Comparison of ENCODE assay signal across 24 mouse cellular contexts in genomic region chr8:106051068-106051467, GRCm38 (mm10). TPM values are rescaled to one million over a fixed set of nuclear protein-coding genes. Genes with fewer than 3 reads are reported as not detected.
DNase-seq lines count a peak whose midpoint lies in the region; ATAC-seq and TF ChIP-seq lines count a peak whose summit lies in the region.
"Had no signal": no experiment of that assay in that cellular context is flagged by ENCODE, and none has a peak within 500 bp of the region (broad histone marks: within the 10 kb centered on the region; RNA-seq: fewer than 3 reads in every experiment).

No protein-coding gene starts in this region.

- H3K36me3 ChIP-seq in forebrain, embryonic 15.5 days: peaks cover 20% of the 10 kb centered on the region
- H3K36me3 ChIP-seq: heart, embryonic 15.5 days had no signal

- no peak overlapping the region for H3K4me2 ChIP-seq in forebrain, embryonic 15.5 days (replicated peaks)
- H3K4me2 ChIP-seq: heart, embryonic 11.5 days; heart, embryonic 15.5 days; hindbrain, embryonic 13.5 days; intestine, embryonic 15.5 days had no signal

- H3K27ac ChIP-seq in layer of hippocampus, adult 2 months: peak overlapping the region; percentile 71; the same call in 1 of the 2 replicates
- no peak overlapping the region for H3K27ac ChIP-seq in bone marrow, adult 2 months (ENCODE audit: control insufficient read depth, insufficient read depth, low read depth, low read length, poor library complexity)
- no peak overlapping the region for H3K27ac ChIP-seq in forebrain, embryonic 15.5 days (replicated peaks)
- H3K27ac ChIP-seq: embryonic facial prominence, embryonic 10.5 days; heart, embryonic 15.5 days; hindbrain, embryonic 13.5 days; intestine, embryonic 15.5 days had no signal

- no peak for ATAC-seq in forebrain, embryonic 15.5 days (replicated peaks)
- ATAC-seq: forebrain, embryonic 14.5 days; intestine, embryonic 15.5 days had no signal

- no peaks in the 10 kb centered on the region for H3K27me3 ChIP-seq in forebrain, embryonic 15.5 days
- H3K27me3 ChIP-seq: heart, embryonic 15.5 days; hindbrain, embryonic 13.5 days; intestine, embryonic 15.5 days had no signal

- H3K9ac ChIP-seq in forebrain, embryonic 15.5 days (replicated peaks): no peak overlapping the region
- H3K9ac ChIP-seq: heart, embryonic 15.5 days; hindbrain, embryonic 13.5 days; intestine, embryonic 15.5 days had no signal

- H3K4me1 ChIP-seq in bone marrow, adult 2 months (ENCODE audit: control insufficient read depth, insufficient read depth, low read length): peaks cover 3% of the 10 kb centered on the region; the same call in 1 of the 2 replicates
- H3K4me1 ChIP-seq in forebrain, embryonic 15.5 days: no peaks in the 10 kb centered on the region
- H3K4me1 ChIP-seq: embryonic facial prominence, embryonic 10.5 days; heart, embryonic 15.5 days; hindbrain, embryonic 13.5 days had no signal

- peak; percentile 18 to 25 for DNase-seq in cerebellum, postnatal 10 days
- DNase-seq in cerebellum, adult 9-11 months: no peak
- no peak for DNase-seq in layer of hippocampus, adult 2 months (ENCODE audit: low spot score in 2 of 2)
- no peak for DNase-seq in layer of hippocampus, postnatal 10 days (ENCODE audit: low spot score in 2 of 2)
- DNase-seq in A20 (ENCODE audit: low read depth, low spot score): peak; percentile 42
- DNase-seq in heart, adult 8-10 months (ENCODE audit: low spot score): no peak
- DNase-seq: adrenal gland, adult 8-10 months; adrenal gland, postnatal 36 days; cerebellum, adult 11-12 months; cerebellum, adult 9-10 months; gastrocnemius, postnatal 36 days; heart, adult 18-20 months; heart, postnatal 14 days had no signal

- TF ChIP-seq CTCF in layer of hippocampus, adult 2 months (conservative IDR thresholded peaks at IDR 0.05): no peak
- TF ChIP-seq CTCF in bone marrow, adult 2 months (IDR thresholded peaks at IDR 0.05; ENCODE audit: control insufficient read depth, insufficient read depth, low read length): no peak

- H3K4me3 ChIP-seq in layer of hippocampus, adult 2 months: no peak overlapping the region
- H3K4me3 ChIP-seq in bone marrow, adult 2 months (replicated peaks; ENCODE audit: control insufficient read depth, low read depth, low read length): peak overlapping the region; percentile 17
- no peak overlapping the region for H3K4me3 ChIP-seq in forebrain, embryonic 15.5 days
- H3K4me3 ChIP-seq: embryonic facial prominence, embryonic 10.5 days; heart, embryonic 15.5 days; hindbrain, embryonic 13.5 days; intestine, embryonic 15.5 days had no signal

- 70% methylated on average over 3 of the region's 3 CpGs for WGBS in bone marrow, adult 2 months
- 96% methylated on average over 3 of the region's 3 CpGs for WGBS in forebrain, embryonic 15.5 days

- no peaks in the 10 kb centered on the region for H3K9me3 ChIP-seq in forebrain, embryonic 15.5 days
- H3K9me3 ChIP-seq: embryonic facial prominence, embryonic 10.5 days; heart, embryonic 15.5 days; hindbrain, embryonic 13.5 days; intestine, embryonic 15.5 days had no signal

- no peak for TF ChIP-seq POLR2A in bone marrow, adult 2 months (IDR thresholded peaks at IDR 0.05; ENCODE audit: borderline replicate concordance, control insufficient read depth, low read depth, low read length)

RNA-seq across cellular contexts. Expression of gene Nfatc3, which starts 7.6 kb away (rescaled TPM):
- 10 to 100 TPM; 12.4 to 12.7 TPM for total RNA-seq in layer of hippocampus, adult 2 months (2021)
- total RNA-seq in layer of hippocampus, postnatal 10 days (2021): 1 to 10 TPM; 9.9 TPM
- polyA plus RNA-seq in bone marrow, adult 2 months (2011; ENCODE audit: insufficient read depth, insufficient read length, low replicate concordance, missing spikeins): 8.5 and 17.8 TPM in 2 replicates
- polyA plus RNA-seq in forebrain, embryonic 15.5 days (2015; fragmentation: Nextera tagmentation; extraction: Ambion mirVana): 4.1 and 4.8 TPM in 2 replicates
- total RNA-seq in heart, adult 8-10 months (2022): 10 to 100 TPM; 14.1 to 19.5 (median 18.0) TPM

RNA-seq across cellular contexts. Expression of gene Ddx28, which starts 39.4 kb away (rescaled TPM):
- total RNA-seq in layer of hippocampus, adult 2 months (2021): 10 to 100 TPM; 12.4 to 14.0 TPM
- total RNA-seq in layer of hippocampus, postnatal 10 days (2021): 10 to 100 TPM; 12.7 to 14.7 TPM
- 4.0 and 6.0 TPM in 2 replicates for polyA plus RNA-seq in bone marrow, adult 2 months (2011; ENCODE audit: insufficient read depth, insufficient read length, low replicate concordance, missing spikeins)
- polyA plus RNA-seq in forebrain, embryonic 15.5 days (2015; fragmentation: Nextera tagmentation; extraction: Ambion mirVana): 22.4 and 23.0 TPM in 2 replicates
- 10 to 100 TPM; 11.0 to 12.4 (median 11.2) TPM for total RNA-seq in heart, adult 8-10 months (2022)

RNA-seq across cellular contexts. Expression of gene Dpep2nb, which starts 45.3 kb away (rescaled TPM):
- not detected for total RNA-seq in layer of hippocampus, adult 2 months (2021)
- total RNA-seq in layer of hippocampus, postnatal 10 days (2021): not detected
- not detected in 2 replicates for polyA plus RNA-seq in bone marrow, adult 2 months (2011; ENCODE audit: insufficient read depth, insufficient read length, low replicate concordance, missing spikeins)
- not detected in 2 replicates for polyA plus RNA-seq in forebrain, embryonic 15.5 days (2015; fragmentation: Nextera tagmentation; extraction: Ambion mirVana)
- total RNA-seq in heart, adult 8-10 months (2022): not detected
- total RNA-seq: adrenal gland, adult 8-10 months; ES-E14; gastrocnemius, postnatal 36 days; heart, adult 18-20 months; heart, postnatal 14 days; hematopoietic stem cell, adult 5-6 weeks had no signal
- polyA plus RNA-seq: embryonic facial prominence, embryonic 10.5 days; embryonic facial prominence, embryonic 14.5 days; forebrain, embryonic 14.5 days; heart, embryonic 15.5 days; hindbrain, embryonic 13.5 days; intestine, embryonic 15.5 days had no signal

RNA-seq across cellular contexts. Expression of gene Dus2, which starts 59.9 kb away (rescaled TPM):
- 10 to 100 TPM; 21.0 TPM for total RNA-seq in layer of hippocampus, adult 2 months (2021)
- 10 to 100 TPM; 20.9 to 21.5 TPM for total RNA-seq in layer of hippocampus, postnatal 10 days (2021)
- 13.5 and 17.1 TPM in 2 replicates for polyA plus RNA-seq in bone marrow, adult 2 months (2011; ENCODE audit: insufficient read depth, insufficient read length, low replicate concordance, missing spikeins)
- polyA plus RNA-seq in forebrain, embryonic 15.5 days (2015; fragmentation: Nextera tagmentation; extraction: Ambion mirVana): 24.1 and 26.3 TPM in 2 replicates
- total RNA-seq in heart, adult 8-10 months (2022): 10 to 100 TPM in 1 of 4 experiments, 1 to 10 TPM in 3; 8.5 to 10.9 (median 8.7) TPM

Comparison
In these comparisons a context has a peak if more than half of its experiments do, and no peak if none do; other contexts are left out.
1. DNase-seq: peak in cerebellum, postnatal 10 days (2 of 2) and A20 (single experiment); none in cerebellum, adult 9-11 months (single experiment), layer of hippocampus, adult 2 months (0 of 2), layer of hippocampus, postnatal 10 days (0 of 2) and heart, adult 8-10 months (single experiment).